Mouse (Mus musculus) adrenal gland, postnatal 14 days (tissue): Measurements from ENCODE around the gene Sppl3. TPM values are rescaled to one million over a fixed set of nuclear protein-coding genes. Genes with fewer than 3 reads are reported as not detected.

ENCODE experiments used
- DNase-seq: peaks from one replicate; pipeline ENCODE4 v3.0.0; 2021; ENCODE audit warnings: mixed read lengths
- total RNA-seq: library from RNA; stranded (reverse); gene quantifications from 2 replicates; pipeline ENCODE4 v1.2.3, GENCODE M21; 2021

Sppl3 gene
- total RNA-seq, 1 experiment from 2014 or later = 54.8 TPM

DNA sequence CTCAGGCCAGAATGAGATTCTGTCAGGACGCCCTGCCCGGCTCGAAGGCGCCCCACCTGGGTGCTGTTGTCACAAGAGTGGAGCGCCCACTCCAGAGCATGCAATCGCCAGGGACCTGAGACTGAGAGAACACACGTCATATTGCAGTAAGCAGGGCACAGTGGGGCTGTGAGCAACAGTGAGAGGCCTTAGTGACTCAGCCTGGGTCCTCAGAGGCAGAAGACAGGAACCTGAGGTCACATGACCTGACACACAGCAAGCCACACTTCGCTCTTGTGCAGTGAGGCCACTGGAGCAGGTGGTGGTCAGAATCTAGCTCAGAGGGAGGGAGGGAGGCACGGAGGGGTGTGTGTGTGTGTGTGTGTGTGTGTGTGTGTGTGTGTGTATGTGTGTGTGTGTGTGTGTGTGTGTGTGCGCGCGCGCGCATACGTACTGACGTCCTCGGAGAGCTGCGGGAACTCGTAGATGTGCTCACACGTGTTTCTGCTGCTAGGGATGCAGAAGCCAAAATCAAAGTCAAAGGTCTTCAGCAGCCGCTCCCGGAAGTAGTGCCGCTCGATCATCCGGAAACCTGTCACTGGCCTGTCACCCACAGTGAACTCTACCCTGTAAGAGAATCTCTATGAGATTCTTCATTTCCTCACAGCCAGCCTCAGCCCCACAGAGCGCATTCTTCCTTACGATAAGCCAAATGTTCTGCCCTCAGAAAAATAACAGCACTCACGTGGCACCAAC, 115.8 kb downstream of the Sppl3 start:
- DNase-seq = no peak

DNA sequence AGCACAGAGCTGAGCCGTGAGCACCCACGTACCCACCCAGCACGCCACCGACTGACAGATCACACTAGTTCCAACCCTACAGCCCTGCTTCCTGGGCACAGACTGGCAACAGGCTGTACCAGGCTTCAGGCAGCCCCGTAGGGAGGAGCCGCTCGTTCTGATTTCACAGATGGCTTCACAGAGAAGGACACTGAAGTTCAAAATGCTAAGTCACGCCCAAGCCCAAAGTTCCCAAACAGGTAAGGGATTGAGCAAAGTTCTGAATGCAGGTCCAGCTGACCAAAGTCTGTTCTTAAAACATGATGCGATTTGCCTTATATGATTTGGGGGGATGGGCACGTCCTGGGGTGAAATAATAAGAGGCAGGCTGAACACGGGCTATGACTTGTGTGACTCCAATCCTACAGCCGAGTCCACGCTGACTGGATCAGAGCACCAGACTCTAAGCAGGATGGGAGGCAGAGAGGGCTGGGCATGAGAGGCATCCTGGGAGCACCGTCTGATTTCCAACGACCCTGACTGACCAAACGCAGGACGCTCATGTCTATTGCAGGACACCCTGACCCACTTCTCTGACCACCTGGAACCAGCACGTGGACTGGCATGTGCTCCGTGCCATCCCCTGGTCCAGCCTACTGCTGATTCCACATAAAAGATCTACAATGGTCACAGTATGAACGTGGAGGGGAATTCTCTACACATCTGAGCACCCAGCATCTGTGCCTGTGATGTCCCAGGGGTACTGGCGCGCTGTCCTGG, 116.7 kb downstream of the Sppl3 start:
- no peak for DNase-seq

DNA sequence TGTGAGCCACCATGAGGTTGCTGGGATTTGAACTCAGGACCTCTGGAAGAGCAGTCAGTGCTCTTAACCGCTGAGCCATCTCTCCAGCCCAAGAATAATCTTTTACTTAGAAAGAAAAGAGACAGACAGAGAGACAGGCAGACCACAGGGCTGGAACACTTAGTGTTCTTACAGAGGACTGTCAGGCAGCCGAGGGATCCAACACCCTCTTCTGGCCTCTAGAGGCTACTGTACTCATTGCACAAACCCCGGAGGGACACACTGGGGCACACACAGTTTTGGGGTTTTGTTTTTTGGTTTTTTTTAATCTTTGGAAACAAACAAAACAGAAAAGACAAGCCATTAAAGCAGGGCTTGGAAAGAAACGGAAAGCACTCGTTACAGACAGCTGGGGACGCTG, 118.4 kb downstream of the Sppl3 start:
- DNase-seq = no peak

DNA sequence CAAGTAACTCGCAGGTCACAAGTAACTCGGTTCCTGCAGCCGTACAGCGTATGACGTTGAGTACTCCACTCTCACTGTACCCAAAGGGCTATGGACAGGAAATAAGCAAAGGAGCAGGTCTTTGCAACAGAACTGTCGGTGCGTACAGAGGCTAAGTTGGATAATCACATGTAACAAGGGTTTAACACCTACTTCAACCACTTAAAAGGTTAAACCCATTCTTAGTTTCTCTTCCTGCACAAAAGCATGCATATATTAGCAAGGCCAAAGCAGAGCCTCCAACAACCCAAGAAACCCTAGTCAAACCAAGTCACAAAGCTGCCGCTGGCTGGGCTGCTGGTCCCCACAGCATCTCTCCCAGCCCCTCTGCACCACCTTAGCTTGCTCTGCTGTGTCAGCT, 121.5 kb downstream of the Sppl3 start:
- no peak for DNase-seq

DNA sequence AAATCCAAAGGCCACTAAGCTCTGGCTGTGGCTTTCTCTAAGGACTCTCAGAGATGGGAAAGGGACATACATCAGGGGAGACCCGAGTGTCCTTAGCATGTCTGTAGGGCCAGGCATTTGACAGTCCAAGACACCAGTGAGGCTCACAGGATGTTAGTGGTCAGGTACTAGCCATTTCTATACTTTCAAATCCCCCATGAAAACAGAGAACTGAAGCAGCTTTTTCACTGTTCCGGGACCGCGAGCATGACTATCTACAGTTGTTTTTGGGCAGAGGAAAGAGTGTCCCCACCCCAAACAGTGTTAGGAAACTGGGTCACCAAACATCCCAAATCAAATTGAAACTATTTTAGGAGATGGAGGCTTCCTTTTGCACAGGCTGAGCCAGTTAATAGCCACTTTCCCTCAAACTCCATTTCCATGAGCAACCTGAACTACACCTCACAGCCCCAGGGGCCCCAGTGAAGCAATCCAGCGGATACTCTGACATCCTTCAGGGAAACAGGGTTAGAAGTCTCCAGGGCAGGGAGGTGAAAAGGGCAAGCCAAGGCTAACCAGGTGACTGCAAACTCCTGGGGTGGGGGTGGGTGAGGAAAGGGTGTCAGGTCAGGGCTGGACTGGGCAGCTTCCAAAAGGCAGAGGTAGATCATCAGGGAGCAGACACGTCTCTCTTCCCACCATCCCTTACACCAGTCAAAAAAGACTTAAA, 122.6 kb downstream of the Sppl3 start:
- no peak for DNase-seq

DNA sequence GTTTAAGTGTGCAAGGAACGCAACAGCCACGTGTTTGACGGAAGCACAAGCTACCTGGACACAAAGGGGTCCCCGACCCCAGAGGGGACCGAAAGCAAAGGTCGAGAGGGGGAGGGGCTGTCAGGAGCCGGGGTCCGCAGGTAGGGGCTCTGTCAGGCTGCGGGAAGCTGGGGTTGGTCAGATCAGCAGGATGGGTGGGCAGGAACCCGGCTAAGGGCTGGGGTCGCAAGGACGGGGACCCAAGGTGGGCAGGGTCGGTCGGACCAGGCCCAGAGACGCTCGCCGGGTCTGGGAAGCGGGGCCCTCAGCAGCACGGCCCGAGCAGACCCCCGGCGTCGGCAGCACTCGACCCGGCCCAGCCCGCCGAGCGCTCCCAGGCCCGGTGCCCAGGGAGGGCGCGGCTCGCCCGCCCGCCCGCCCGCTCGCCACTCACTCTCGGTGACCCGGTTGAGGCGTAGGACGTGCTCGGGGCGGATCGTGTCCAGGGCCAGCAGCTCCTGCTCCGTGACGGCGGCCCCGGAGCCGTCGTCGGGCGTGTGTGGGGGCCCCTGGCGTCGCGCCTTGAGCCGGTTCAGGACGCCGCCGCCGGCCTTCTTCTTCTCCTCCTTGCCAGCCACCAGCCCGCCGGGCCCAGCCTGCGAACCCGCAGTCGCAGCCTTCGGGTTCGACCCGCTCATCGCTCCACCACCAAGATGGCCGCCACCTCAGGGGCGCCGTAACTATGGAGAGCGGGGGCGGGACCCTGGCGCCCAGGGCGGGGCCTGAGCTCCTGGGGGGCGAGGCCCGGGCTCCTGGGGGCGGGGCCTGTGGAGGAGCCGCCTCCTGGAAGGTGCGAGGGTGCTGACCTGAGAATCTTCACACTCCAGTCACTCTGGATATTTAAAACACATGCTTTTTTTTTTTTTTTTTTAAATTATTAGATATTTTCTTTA, 123.6 kb downstream of the Sppl3 start, which contains the start of gene Unc119b:
TSS of gene Unc119b (minus strand) at position 742 of the 932 bp plus-strand sequence.
- peak; percentile 95 for DNase-seq

DNA sequence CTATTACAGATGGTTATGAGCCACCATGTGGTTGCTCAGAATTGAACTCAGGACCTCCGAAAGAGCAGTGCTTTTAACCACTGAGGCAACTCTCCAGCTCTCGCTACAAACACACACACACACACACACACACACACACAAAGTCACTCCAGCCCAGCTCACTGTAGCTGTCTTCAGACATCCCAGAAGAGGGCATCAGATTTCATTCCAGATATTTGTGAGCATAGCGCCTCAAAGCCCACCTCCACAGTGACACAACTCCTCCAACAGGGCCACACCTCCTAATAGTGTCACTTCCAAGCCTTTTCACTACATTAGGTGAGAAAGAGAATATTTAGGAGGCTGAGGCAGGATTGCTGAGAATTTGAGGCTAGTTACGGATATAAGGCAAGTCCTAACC, 128.2 kb downstream of the Sppl3 start:
- no peak for DNase-seq

DNA sequence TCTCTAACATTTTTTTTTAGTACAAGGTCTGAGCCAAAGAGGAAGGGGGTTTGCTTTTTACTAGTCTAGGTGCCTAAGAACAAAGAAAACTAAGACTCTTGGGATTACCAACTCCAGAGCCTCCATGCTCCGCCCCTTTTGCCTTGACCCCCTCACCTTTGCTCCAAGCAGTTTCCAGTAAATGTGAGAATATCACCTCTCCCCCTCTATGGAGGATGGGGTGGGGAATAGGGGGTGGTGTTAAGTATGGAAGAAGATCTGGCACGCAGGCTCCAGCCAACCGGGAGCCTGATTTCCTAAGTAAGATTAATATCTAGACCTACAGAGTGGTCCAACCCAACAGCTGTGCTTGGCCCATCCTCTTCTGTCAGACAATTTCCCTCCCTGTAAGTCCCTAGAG, 129.8 kb downstream of the Sppl3 start:
- no peak for DNase-seq

DNA sequence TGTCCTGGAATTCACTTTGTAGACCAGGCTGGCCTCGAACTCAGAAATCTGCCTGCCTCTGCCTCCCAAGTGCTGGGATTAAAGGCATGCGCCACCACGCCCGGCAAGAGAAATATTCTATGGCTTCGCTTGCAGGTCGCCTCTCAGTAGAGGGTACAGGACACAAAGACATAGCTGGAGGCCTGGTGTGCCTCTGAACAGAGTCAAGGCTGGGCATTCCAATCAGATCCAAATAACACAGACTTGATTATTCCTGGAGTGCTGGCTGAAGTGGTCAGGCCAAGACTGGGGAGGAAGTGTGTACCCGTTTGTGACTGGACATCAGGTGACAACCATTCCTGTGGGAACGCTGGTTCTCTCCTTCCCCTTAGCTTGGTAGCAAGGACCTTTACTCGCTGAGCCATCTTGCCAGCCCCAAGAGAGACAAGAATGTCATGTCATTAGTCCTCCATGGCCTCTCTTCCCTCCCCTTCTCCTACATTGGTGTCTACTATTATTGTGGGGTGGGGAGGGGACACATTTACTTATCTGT, 131.3 kb downstream of the Sppl3 start:
- no peak for DNase-seq

DNA sequence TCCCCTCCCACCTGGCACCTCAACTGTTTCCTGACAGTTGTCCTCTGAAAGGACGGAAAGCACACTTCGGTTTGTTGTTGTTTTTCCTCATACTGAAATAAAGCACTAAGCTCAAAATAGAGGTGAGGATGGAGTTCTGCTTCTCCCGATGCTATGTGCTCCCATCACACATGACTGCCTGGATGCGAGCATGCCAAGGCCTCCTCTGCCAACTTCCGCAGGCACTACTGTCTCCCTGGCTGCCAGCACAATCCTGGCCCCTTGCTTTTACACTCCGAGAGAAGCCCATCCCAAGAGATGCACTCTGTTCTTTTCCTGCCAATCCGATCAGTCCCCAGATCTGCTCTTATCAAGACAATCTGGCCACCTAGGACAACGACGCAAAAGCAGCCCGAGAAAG, 132.6 kb downstream of the Sppl3 start:
- DNase-seq = no peak

DNA sequence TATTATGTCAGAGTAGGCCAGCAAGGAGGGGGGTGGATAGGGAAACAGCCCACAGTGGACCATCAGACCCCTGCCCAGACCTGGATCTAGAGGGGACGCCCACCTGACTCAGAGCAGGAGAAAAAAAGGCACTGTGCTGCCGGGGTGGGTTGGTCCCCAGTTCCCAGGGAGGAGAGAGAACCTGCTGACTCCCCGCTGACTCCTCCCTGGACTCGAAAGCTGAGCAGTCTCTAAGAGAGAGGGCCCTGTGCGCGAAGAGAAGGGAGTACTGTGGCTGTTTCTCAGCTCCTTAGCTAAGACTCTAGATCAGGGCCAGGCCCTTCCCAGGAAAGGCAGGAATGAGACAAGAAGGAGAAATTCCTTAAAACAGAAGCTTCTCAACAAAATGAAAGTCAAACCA, 133.5 kb downstream of the Sppl3 start:
- DNase-seq = no peak

DNA sequence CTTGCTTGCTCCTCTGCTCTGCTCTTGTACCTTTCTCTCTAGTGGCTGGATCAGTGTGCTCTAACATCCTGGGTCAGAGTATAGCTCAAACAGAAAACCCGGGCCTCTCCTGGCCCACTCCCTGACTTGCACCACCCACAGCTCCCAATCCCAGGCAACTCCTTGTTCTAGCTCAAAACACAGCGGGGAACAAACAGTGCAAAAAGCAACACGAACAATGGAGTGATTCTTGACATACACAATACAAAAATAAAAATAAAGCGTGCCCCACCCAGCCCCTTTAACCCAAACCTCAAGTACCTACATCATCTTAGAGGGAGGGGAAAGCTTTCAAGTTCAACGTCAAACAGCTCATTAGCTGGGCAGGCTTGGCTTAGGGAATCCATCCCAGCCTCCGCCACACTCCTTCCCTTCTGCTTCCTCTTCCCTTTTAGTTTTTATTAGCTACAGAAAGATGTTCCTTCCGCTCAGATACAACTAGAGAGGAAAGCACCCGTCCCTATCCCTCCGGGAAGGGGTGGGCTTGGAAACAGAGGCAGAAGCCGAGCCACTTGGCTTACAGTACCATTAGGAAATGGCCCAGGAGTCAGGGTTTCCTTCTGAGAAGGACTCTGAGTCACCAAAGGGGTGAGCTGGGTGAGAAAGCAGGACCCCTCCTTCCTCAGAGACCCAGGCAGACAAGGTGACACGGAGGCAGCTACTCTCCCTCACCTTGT, 134.5 kb downstream of the Sppl3 start:
- no peak for DNase-seq

DNA sequence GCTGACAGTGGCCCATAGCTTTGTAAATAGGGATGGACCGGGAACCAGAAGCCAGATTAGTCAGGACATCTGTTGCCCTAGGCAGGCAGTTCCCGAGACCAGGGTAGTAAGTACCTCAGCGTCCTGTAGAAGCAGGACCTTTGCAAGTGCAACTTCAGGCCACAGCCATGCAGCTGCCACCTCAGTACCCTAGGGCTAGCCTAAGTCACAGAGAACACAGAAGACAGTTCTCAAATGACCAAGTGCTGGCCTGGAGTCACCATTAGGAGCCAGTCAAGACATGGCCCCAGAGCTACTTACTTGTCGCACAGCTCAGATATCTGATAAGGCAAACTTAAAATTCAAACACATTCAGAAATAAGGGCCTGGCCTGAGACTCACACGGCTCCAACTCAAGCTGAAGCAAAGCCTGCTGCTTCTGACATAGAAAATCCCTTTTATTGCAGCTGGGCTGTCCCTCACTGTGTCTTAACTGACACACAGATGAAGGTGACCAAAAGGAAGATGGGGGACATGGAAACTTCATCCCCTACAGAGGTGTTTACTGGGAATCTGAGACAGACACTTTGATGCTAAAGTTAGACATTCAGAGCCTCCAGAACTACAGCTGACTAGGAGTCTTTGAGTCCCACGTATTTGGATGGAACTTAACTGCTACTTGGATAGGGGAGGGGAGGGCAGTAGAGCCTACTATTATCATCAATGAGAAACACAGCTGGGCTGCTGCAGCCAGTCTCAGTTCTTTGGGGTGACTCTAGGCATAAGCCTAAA, 135.2 kb downstream of the Sppl3 start:
- no peak for DNase-seq

DNA sequence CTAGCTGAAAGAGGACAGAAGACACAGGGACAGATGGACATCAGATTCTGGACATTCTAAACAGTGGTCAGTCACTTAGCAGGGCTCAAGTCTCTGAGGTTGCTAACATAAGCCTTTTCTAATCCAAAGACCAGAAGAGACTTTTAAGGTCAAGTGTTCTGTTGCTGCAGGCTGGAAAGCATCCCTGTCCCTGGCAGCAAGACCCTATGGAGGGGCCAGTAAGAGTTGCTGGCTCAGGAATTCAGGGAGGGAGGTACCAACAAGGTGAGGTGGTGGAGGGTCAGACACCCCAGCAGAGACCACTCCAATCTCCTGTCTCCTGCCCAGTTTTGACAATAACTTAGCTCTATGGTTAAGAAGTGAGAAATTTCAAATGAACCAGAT, 135.8 kb downstream of the Sppl3 start:
- DNase-seq = no peak

DNA sequence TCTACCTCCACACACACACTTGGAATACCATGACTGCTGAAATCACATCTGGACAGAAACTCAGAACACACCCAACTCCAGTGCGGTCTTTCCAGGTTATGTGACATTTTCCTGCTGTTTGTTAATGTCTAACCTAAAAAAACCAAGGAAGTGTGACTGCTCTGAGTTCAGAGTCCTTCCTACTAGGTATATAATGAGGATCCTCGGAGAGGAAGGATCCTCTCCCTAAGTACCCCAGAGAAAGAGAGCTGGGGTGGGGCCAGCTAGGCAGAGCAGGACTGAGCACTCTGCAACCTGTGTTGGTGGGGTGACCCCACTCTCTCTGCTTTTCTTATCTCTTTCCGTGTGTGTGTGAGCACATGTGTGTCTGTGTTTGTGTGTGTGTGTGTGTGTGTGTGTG, 136.5 kb downstream of the Sppl3 start:
- DNase-seq = no peak

DNA sequence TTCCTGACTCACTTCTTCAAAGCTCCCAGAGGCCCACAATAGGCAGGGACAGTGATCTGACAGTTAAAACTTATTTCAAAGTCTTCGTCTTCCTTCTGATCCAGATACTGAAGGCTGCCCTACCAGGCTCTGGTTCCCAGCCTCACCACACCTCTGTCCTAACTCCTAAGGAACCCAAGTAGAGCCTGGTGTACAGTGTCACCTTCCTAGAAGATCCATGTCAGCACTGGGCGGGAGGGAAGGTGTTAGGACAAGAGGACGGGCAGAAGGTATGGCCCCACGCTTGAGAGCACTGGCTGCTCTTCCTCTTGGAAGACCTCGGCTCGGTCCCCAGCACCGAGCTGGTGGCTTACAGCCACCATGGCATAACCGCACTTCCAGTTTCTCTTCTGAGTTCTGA, 137.4 kb downstream of the Sppl3 start:
- DNase-seq = no peak
